In the genomic region with DNA sequence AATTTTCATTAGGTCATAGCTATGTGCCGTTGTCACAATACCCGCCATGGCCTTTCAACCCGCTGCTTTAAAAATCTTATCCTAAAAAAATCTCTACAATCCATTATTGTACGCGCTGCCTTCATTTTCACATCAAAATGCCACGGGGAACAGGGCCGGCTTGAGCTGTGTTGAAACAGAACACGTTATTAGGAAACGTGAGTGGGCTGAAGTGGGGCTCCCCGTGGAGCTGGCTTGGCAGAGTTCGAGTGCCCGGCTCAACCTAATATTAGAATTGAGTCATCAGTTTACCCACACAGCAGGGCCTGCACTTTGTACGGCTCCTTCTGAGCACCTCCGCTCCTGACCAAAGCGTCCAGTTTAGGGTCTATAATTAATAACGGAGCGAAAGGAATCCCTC, we compare ENCODE assay signal across 8 mouse cellular contexts.
DNase-seq lines count a peak whose midpoint lies in the region; ATAC-seq and TF ChIP-seq lines count a peak whose summit lies in the region.

No protein-coding gene starts in this region.

- H3K9ac ChIP-seq in kidney, postnatal 0 days (ENCODE audit: low read depth, low read length) = no peak overlapping the region
- H3K9ac ChIP-seq in embryonic facial prominence, embryonic 11.5 days (replicated peaks; ENCODE audit: low read length) = no peak overlapping the region
- H3K9ac ChIP-seq in midbrain, embryonic 15.5 days = no peak overlapping the region
- H3K9ac ChIP-seq in heart, embryonic 11.5 days (ENCODE audit: low read depth, low read length) = no peak overlapping the region

- no peak for TF ChIP-seq CTCF in kidney, postnatal 0 days (IDR thresholded peaks at IDR 0.05; ENCODE audit: low read depth)

- H3K9me3 ChIP-seq in kidney, postnatal 0 days (replicated peaks; ENCODE audit: low read length) = no peaks in the 10 kb centered on the region
- no peaks in the 10 kb centered on the region for H3K9me3 ChIP-seq in embryonic facial prominence, embryonic 11.5 days (replicated peaks; ENCODE audit: control insufficient read depth, low read length)
- H3K9me3 ChIP-seq in hindbrain, embryonic 10.5 days = no peaks in the 10 kb centered on the region
- H3K9me3 ChIP-seq in midbrain, embryonic 15.5 days = no peaks in the 10 kb centered on the region
- no peaks in the 10 kb centered on the region for H3K9me3 ChIP-seq in heart, embryonic 11.5 days (replicated peaks; ENCODE audit: control insufficient read depth, low read length)

- DNase-seq in kidney, postnatal 0 days (ENCODE audit: low spot score) = peak; percentile 27
- no peak for DNase-seq in kidney, postnatal 25 days
- peak; percentile 30 for DNase-seq in embryonic facial prominence, embryonic 11.5 days (ENCODE audit: low spot score)
- DNase-seq in hindbrain, embryonic 10.5 days (ENCODE audit: low spot score) = no peak
- DNase-seq in left cerebral cortex, adult 18-20 months (ENCODE audit: low spot score in 2 of 2) = no peak
- no peak for DNase-seq in frontal cortex, postnatal 14 days (ENCODE audit: low spot score in 2 of 2)

- 0 out of 2 replicates have a peak, but pooled peaks have one; percentile 52 for ATAC-seq in kidney, postnatal 0 days (replicated peaks; ENCODE audit: low FRiP score, low read depth)
- no peak for ATAC-seq in embryonic facial prominence, embryonic 11.5 days (replicated peaks; ENCODE audit: insufficient number of reproducible peaks, low FRiP score, low TSS enrichment, low read depth)
- peak; percentile 82 for ATAC-seq in midbrain, embryonic 15.5 days (replicated peaks)
- no peak for ATAC-seq in heart, embryonic 11.5 days (replicated peaks; ENCODE audit: insufficient number of reproducible peaks, low FRiP score, low TSS enrichment)

- peak overlapping the region; percentile 10; the same call in 1 of the 2 replicates for H3K4me3 ChIP-seq in kidney, postnatal 0 days (replicated peaks; ENCODE audit: low read depth, low read length)
- H3K4me3 ChIP-seq in embryonic facial prominence, embryonic 11.5 days (ENCODE audit: low read depth, low read length) = no peak overlapping the region
- H3K4me3 ChIP-seq in hindbrain, embryonic 10.5 days = no peak overlapping the region
- H3K4me3 ChIP-seq in midbrain, embryonic 15.5 days = peak overlapping the region; percentile 17
- no peak overlapping the region for H3K4me3 ChIP-seq in heart, embryonic 11.5 days (ENCODE audit: low read depth, low read length)

- no peaks in the 10 kb centered on the region for H3K27me3 ChIP-seq in kidney, postnatal 0 days (ENCODE audit: insufficient read depth, low read length)
- H3K27me3 ChIP-seq in embryonic facial prominence, embryonic 11.5 days (ENCODE audit: control insufficient read depth, insufficient read depth, low read length) = no peaks in the 10 kb centered on the region
- H3K27me3 ChIP-seq in hindbrain, embryonic 10.5 days (ENCODE audit: insufficient read depth, poor library complexity, severe bottlenecking) = no peaks in the 10 kb centered on the region
- H3K27me3 ChIP-seq in midbrain, embryonic 15.5 days (replicated peaks) = no peaks in the 10 kb centered on the region
- no peaks in the 10 kb centered on the region for H3K27me3 ChIP-seq in heart, embryonic 11.5 days (ENCODE audit: control insufficient read depth, insufficient read depth, low read length)

- no peaks in the 10 kb centered on the region for H3K4me1 ChIP-seq in kidney, postnatal 0 days (replicated peaks; ENCODE audit: insufficient read depth, low read length)
- no peaks in the 10 kb centered on the region for H3K4me1 ChIP-seq in embryonic facial prominence, embryonic 11.5 days (ENCODE audit: control insufficient read depth, insufficient read depth, low read length)
- H3K4me1 ChIP-seq in hindbrain, embryonic 10.5 days (replicated peaks) = peaks cover 5% of the 10 kb centered on the region; the same call in 1 of the 2 replicates
- peaks cover 13% of the 10 kb centered on the region; the same call in 1 of the 2 replicates for H3K4me1 ChIP-seq in midbrain, embryonic 15.5 days
- H3K4me1 ChIP-seq in heart, embryonic 11.5 days (ENCODE audit: control insufficient read depth, insufficient read depth, low read length) = no peaks in the 10 kb centered on the region

- no peak overlapping the region for H3K27ac ChIP-seq in kidney, postnatal 0 days
- no peak overlapping the region for H3K27ac ChIP-seq in embryonic facial prominence, embryonic 11.5 days (replicated peaks; ENCODE audit: low read depth, low read length)
- 0 out of 2 replicates have a peak overlapping the region, but pooled peaks have one; percentile 45 for H3K27ac ChIP-seq in hindbrain, embryonic 10.5 days
- H3K27ac ChIP-seq in midbrain, embryonic 15.5 days = peak overlapping the region; percentile 21; the same call in 1 of the 2 replicates
- no peak overlapping the region for H3K27ac ChIP-seq in heart, embryonic 11.5 days (ENCODE audit: low read depth, low read length)

- no peaks in the 10 kb centered on the region for H3K36me3 ChIP-seq in kidney, postnatal 0 days (ENCODE audit: insufficient read depth, low read length)
- no peaks in the 10 kb centered on the region for H3K36me3 ChIP-seq in embryonic facial prominence, embryonic 11.5 days (replicated peaks; ENCODE audit: control insufficient read depth, insufficient read depth, low read depth, low read length)
- no peaks in the 10 kb centered on the region for H3K36me3 ChIP-seq in hindbrain, embryonic 10.5 days
- H3K36me3 ChIP-seq in midbrain, embryonic 15.5 days (replicated peaks) = no peaks in the 10 kb centered on the region
- no peaks in the 10 kb centered on the region for H3K36me3 ChIP-seq in heart, embryonic 11.5 days (ENCODE audit: control insufficient read depth, insufficient read depth, low read length)

- peak overlapping the region; percentile 55 for H3K4me2 ChIP-seq in kidney, postnatal 0 days (ENCODE audit: low read length)
- no peak overlapping the region for H3K4me2 ChIP-seq in embryonic facial prominence, embryonic 11.5 days (ENCODE audit: low read depth, low read length)
- H3K4me2 ChIP-seq in midbrain, embryonic 15.5 days = peak overlapping the region; percentile 43
- no peak overlapping the region for H3K4me2 ChIP-seq in heart, embryonic 11.5 days

- WGBS in kidney, postnatal 0 days = 14% methylated on average over 17 of the region's 17 CpGs
- WGBS in embryonic facial prominence, embryonic 11.5 days = 47% methylated on average over 17 of the region's 17 CpGs
- 63% methylated on average over 17 of the region's 17 CpGs for WGBS in hindbrain, embryonic 10.5 days
- WGBS in midbrain, embryonic 15.5 days = 39% methylated on average over 17 of the region's 17 CpGs
- 75% methylated on average over 17 of the region's 17 CpGs for WGBS in heart, embryonic 11.5 days (ENCODE audit: insufficient replicate concordance)

Comparison
In these comparisons a context has a peak if more than half of its experiments do, and no peak if none do; other contexts are left out.
1. DNase-seq: peak in kidney, postnatal 0 days (single experiment) and embryonic facial prominence, embryonic 11.5 days (single experiment); none in kidney, postnatal 25 days (0 of 2), hindbrain, embryonic 10.5 days (single experiment), left cerebral cortex, adult 18-20 months (0 of 2) and frontal cortex, postnatal 14 days (0 of 2).
2. ATAC-seq: peak in kidney, postnatal 0 days (single experiment) and midbrain, embryonic 15.5 days (single experiment); none in embryonic facial prominence, embryonic 11.5 days (single experiment) and heart, embryonic 11.5 days (single experiment).
3. H3K27ac ChIP-seq: peak in hindbrain, embryonic 10.5 days (single experiment) and midbrain, embryonic 15.5 days (single experiment); none in kidney, postnatal 0 days (single experiment), embryonic facial prominence, embryonic 11.5 days (single experiment) and heart, embryonic 11.5 days (single experiment).
4. H3K4me2 ChIP-seq: peak in kidney, postnatal 0 days (single experiment) and midbrain, embryonic 15.5 days (single experiment); none in embryonic facial prominence, embryonic 11.5 days (single experiment) and heart, embryonic 11.5 days (single experiment).
5. H3K4me3 ChIP-seq: peak in kidney, postnatal 0 days (single experiment) and midbrain, embryonic 15.5 days (single experiment); none in embryonic facial prominence, embryonic 11.5 days (single experiment), hindbrain, embryonic 10.5 days (single experiment) and heart, embryonic 11.5 days (single experiment).